Mouse (Mus musculus) kidney, postnatal 0 days (tissue): ENCODE data around the gene Nhp2. TPM values are rescaled to one million over a fixed set of nuclear protein-coding genes. Genes with fewer than 3 reads are reported as not detected.

Experiments
- ATAC-seq: fragments of 200-750 bp; cut with Nextera tagmentation; replicated peaks from 2 replicates; pipeline ENCODE4 v1.8.0; 2017; ENCODE audit warnings: low read depth, moderate number of reproducible peaks, moderate TSS enrichment, moderate library complexity; ENCODE audit not compliant: low FRiP score
- DNase-seq: peaks from one replicate; pipeline ENCODE4 v3.0.0-alpha.2; 2016; ENCODE audit warnings: low spot score
- H3K27ac ChIP-seq: fragments of 300-500 bp; sonication (generic); 2 replicates; pipeline ENCODE4 v1.5.1; 2014; ENCODE audit warnings: mild to moderate bottlenecking
- H3K27me3 ChIP-seq: fragments of 300-500 bp; sonication (generic); 2 replicates; pipeline ENCODE4 v1.6.1; 2014; ENCODE audit warnings: low read length, mixed read lengths; ENCODE audit not compliant: insufficient read depth
- H3K36me3 ChIP-seq: fragments of 300-500 bp; sonication (generic); 2 replicates; pipeline ENCODE4 v1.6.1; 2014; ENCODE audit warnings: low read length, mixed read lengths; ENCODE audit not compliant: insufficient read depth
- H3K4me1 ChIP-seq: fragments of 300-500 bp; sonication (generic); replicated peaks from 2 replicates; pipeline ENCODE4 v1.6.1; 2014; ENCODE audit warnings: antibody characterized with exemption, low read length, mixed read lengths; ENCODE audit not compliant: insufficient read depth
- H3K4me2 ChIP-seq: fragments of 300-500 bp; sonication (generic); 2 replicates; pipeline ENCODE4 v1.6.1; 2014; ENCODE audit warnings: mild to moderate bottlenecking, low read length, moderate library complexity, mixed read lengths
- H3K4me3 ChIP-seq: fragments of 300-500 bp; sonication (generic); replicated peaks from 2 replicates; pipeline ENCODE4 v1.5.1; 2014; ENCODE audit warnings: low read depth, low read length
- H3K9ac ChIP-seq: fragments of 300-500 bp; sonication (generic); 2 replicates; pipeline ENCODE4 v1.6.1; 2014; ENCODE audit warnings: low read depth, low read length
- H3K9me3 ChIP-seq: fragments of 300-500 bp; sonication (generic); replicated peaks from 2 replicates; pipeline ENCODE4 v1.6.1; 2016; ENCODE audit warnings: low read length, inconsistent platforms, mixed read lengths
- CTCF ChIP-seq: IDR thresholded peaks from 2 replicates; pipeline ENCODE4 v1.5.1; 2016; ENCODE audit warnings: antibody characterized with exemption, low read depth, mild to moderate bottlenecking, moderate library complexity
- WGBS: fragments of 180-500 bp; shearing (Covaris S2); extraction: QIAGEN DNeasy Blood & Tissue Kit; methylation state at CpG from one replicate; pipeline ENCODE4 v1.1.7; 2014; 5-methylcytosine and 5-hydroxymethylcytosine counted together
- polyA plus RNA-seq: library from polyadenylated mRNA; unstranded; fragments of >200 nt; fragmentation: Nextera tagmentation; extraction: Ambion mirVana; gene quantifications from 2 replicates; pipeline ENCODE4 v1.2.1, GENCODE M21; 2015

The Nhp2 gene
- polyA plus RNA-seq, 1 experiment from 2014 or later, result 136 TPM

- H3K36me3 ChIP-seq, result no peaks in the 10 kb centered on the region
- WGBS, result 87% methylated on average over 7 of the region's 7 CpGs
- H3K9me3 ChIP-seq, result no peaks in the 10 kb centered on the region
- ATAC-seq (no peak), DNase-seq (no peak)
- H3K27me3 ChIP-seq, result no peaks in the 10 kb centered on the region
- H3K4me2 ChIP-seq, result no peak overlapping the region
- no peak overlapping the region for H3K27ac ChIP-seq
- H3K4me3 ChIP-seq, result no peak overlapping the region
- H3K9ac ChIP-seq, result no peak overlapping the region
- no peak for TF ChIP-seq CTCF
- no peaks in the 10 kb centered on the region for H3K4me1 ChIP-seq
Measured at GRCm38 (mm10) chr11:51670846-51671245, 51.3 kb downstream of the Nhp2 start.

DNA sequence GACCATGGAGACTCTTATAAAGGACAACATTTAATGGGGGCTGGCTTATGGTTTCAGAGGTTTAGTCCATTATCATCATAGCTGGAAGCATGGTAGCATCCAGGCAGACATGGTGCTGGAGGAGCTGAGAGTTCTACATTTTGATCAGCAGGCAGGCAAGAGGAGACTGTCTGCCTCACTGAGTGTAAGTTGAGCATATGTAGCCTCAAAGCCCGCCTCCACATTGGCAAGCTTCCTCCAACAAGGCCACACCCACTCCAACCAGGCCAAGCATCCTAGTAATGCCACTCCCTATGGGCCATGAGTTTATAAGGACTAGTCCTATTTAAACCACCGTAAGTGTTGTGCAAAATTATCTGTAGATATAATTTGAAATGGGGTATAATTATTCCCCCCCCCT, 51.8 kb downstream of the Nhp2 start:
- Histone ChIP-seq H3K27me3 (no peaks in the 10 kb centered on the region), H3K4me1 (no peaks in the 10 kb centered on the region), H3K4me2 (no peak overlapping the region), H3K9ac (no peak overlapping the region), H3K36me3 (no peaks in the 10 kb centered on the region), H3K4me3 (no peak overlapping the region), H3K9me3 (no peaks in the 10 kb centered on the region), H3K27ac (no peak overlapping the region)
- no peak for DNase-seq
- no peak for TF ChIP-seq CTCF
- ATAC-seq, result no peak
- WGBS, result 81% methylated on average over 2 of the region's 2 CpGs

DNA sequence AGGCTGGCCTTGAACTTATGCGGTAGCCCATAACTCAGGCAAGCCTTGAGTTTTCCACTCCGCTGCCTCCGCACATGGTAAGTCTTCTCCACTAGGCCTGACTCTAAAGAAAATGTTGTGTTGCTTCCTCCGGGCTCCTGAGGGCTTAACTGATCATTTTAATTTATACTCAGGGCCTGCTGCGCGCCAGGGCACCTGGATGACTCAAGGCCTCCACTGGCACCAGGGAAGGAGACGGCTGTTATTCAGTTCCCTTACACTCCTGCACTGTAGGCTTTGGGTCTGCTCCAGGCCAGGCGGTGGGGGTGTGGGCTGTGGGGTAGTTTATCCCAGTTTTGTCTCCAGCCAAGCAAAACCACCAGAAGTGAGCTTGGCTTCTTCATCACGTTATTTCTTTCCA, 53.8 kb downstream of the Nhp2 start:
- no peaks in the 10 kb centered on the region for H3K9me3 ChIP-seq
- no peak overlapping the region for H3K27ac ChIP-seq
- H3K27me3 ChIP-seq, result no peaks in the 10 kb centered on the region
- TF ChIP-seq CTCF, result no peak
- no peak overlapping the region for H3K4me2 ChIP-seq
- H3K9ac ChIP-seq, result no peak overlapping the region
- ATAC-seq (peak; percentile 63; the same call in 1 of the 2 replicates), DNase-seq (no peak)
- no peaks in the 10 kb centered on the region for H3K36me3 ChIP-seq
- no peaks in the 10 kb centered on the region for H3K4me1 ChIP-seq
- no peak overlapping the region for H3K4me3 ChIP-seq
- WGBS, result 67% methylated on average over 9 of the region's 9 CpGs

Other genes with a start within 250 kb of the Nhp2 start
- 24.6 and 26.1 TPM in 2 replicates for gene Phykpl, start 35.0 kb upstream of the Nhp2 start, polyA plus RNA-seq
- 293 and 336 TPM in 2 replicates for gene Hnrnpab, start 12.9 kb upstream of the Nhp2 start, polyA plus RNA-seq
- gene Rmnd5b, start 16.2 kb downstream of the Nhp2 start, polyA plus RNA-seq, result 40.8 and 42.5 TPM in 2 replicates
- gene N4bp3, start 31.1 kb downstream of the Nhp2 start, polyA plus RNA-seq, result 28.5 and 30.6 TPM in 2 replicates
- 1.9 and 2.0 TPM in 2 replicates for gene D930048N14Rik, start 31.2 kb downstream of the Nhp2 start, polyA plus RNA-seq
- gene 0610009B22Rik, start 69.1 kb downstream of the Nhp2 start, polyA plus RNA-seq, result 156 and 163 TPM in 2 replicates
- gene Sec24a, start 143.9 kb downstream of the Nhp2 start, polyA plus RNA-seq, result 10.6 and 10.9 TPM in 2 replicates
- gene Sar1b, start 144.0 kb downstream of the Nhp2 start, polyA plus RNA-seq, result 154 and 156 TPM in 2 replicates
- 1.0 and 1.2 TPM in 2 replicates for gene Jade2, start 237.9 kb downstream of the Nhp2 start, polyA plus RNA-seq